Mouse (Mus musculus) embryo, embryonic 11.5 days (tissue): ENCODE data around the gene Tgfbr3.

ENCODE experiments used
- DNase-seq: peaks from one replicate; pipeline ENCODE4 v3.0.0-alpha.2; 2012; ENCODE audit warnings: low read depth, low spot score

Gene Tgfbr3

DNA sequence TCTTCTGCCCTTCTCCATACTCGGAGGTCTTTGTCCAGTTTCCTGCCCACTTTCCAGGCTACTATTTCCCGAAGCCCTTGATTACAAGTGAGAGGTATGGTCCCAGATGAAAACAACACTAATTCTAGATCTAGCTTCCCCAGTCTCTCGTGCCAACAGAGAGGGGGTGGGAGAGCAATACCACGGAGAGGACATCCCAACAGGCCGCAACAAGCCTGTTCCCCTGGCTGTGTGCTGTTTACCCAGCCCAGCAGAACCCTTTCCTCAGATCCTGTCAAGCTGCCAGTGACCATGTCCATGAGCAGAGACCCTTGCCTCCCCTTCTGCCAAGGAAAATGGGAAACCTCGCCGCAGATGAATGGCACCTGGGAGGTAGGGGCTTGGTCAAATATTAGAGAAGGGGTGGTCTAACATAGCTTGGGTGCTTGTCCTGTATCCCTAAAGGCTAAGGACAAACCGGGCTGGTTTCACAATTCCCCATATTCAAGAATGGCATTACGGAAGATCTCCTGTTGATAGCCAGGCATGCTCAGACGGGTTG lies 77.5 kb downstream of the Tgfbr3 start:
- no peak for DNase-seq

DNA sequence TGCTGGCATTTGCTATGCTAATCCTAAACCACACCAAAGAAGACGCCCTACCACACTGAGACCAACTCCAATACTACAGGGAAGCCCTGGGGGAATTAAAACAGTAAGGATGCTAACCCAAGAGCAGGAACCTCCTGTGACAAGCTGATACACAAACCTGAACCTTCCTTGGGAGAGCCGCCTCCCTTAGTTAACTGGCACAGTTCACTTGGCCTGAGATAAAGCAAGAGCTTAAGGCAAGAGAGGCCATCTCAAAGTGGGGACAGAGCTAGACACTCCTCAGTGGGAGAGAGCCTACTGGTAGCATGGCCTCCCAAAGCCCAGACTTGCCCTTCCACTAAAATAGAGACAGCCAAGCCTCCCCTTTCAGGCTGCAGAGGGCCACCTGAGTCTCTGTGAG lies 79.4 kb downstream of the Tgfbr3 start:
- no peak for DNase-seq

DNA sequence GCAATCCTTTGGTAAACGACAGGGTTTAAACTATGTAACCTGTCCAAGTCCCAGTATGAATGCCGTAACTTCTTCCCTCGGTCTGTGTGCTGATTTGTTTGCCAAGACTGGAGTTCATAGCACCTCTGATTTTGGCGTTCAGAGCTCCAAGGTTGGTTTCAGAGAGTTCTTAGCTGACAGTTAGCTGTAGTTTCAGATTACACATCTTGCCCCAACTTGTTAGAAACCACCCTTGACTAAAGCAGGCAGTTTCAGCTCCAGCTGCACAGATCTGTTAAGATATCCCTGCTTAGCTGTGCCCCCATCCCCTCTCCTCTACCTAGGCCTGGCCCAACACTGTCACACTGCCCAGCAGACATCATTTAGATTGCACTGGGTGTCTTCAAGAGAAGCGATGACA lies 81.5 kb downstream of the Tgfbr3 start:
- no peak for DNase-seq

DNA sequence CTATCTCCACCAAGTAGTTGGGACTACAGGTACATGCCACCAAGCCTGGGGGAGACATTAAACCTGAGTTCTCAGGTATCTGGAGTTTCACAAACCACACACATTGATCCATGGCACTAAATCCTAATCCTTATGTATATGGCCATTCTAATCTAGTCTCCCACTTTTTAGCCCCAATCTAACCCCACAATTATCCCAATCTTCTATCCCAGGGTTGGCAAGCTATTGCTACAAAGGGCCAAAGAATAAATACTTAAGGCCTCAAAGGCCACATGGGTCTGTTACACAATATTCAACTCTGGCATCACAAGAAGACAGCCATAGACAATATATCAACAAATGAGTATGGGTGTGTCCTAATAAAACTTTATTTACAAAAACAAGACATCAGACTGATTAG lies 85.1 kb downstream of the Tgfbr3 start:
- DNase-seq: no peak

DNA sequence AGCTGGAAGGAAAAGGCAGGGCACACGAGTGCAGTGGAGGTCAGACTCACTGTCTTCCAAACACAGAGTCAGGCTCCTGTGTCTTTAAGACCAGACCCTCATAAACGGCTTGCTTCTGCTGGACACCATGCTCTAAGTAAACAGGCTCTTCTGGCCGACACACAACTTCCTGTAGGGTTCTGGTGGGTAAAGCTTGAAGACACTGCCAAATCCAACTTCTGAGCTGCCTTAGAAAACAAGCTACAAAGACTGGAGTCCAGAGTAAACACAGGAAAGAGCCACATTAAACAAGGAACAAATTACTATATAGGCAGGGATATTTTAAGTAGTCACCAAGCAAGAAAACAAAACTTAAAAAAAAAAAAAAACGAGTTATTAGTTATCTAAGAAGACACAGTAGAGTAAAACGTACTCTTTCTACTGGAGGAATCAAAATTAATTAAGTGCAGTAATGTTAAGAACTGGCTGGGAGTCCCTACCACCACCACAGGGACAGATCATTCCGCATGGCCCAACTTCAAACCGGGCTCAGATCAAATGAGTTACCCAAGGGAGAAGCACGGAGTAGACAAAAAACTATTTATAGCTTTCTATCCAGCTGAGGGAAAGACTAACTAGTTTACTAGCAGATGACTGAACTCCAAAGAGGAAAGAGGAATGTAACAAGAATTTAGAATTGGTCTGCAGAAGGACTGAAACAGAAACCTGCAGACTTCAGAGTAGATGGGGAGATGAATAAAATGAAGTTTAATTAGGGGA lies 86.4 kb downstream of the Tgfbr3 start:
- no peak for DNase-seq

GRCm38 (mm10) chr5:107201509-107202182 lies 87.8 kb downstream of the Tgfbr3 start:
- DNase-seq: no peak

DNA sequence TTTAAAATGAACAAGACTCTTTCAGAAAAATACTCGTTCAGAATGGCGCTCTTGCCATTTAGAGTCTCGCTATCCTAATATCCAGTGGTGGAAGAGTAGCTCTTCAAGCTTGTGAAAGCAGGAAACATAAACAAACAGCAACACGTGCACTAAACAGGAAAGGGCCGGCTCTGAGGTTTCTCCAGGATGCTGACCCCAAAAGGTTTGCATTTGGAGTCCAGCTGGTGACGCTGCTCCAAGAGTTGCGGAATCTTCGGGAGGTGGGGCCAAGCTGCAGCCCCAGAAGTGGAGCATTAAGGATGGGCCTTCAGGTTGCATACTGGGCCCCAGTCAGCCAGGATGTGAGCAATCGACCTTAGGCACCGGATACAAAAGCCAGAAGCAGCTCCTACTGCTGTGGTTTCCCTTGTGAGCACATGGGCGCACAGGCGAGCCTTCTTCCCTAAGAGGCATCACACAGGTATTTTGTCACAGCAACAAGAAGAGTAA lies 88.5 kb downstream of the Tgfbr3 start:
- DNase-seq: no peak

DNA sequence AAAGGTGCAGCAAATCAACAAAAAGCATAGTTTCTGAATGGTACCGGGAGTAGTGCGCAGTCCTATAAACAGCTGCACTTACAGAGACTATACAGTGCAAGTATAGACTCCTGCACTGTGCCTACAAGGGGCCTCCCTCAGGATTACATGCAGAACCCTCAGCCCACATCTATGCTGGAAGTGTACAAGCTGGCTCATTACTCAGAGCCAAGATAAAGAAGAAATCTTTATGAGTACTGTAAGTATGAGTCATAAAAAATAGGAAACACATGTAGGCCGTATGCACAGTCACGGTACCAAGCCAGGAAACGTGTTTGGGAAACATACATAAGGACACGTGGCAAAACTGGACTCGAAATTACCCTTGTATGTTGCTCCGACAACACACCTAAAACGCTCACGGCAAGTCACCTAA lies 89.2 kb downstream of the Tgfbr3 start:
- DNase-seq: no peak

DNA sequence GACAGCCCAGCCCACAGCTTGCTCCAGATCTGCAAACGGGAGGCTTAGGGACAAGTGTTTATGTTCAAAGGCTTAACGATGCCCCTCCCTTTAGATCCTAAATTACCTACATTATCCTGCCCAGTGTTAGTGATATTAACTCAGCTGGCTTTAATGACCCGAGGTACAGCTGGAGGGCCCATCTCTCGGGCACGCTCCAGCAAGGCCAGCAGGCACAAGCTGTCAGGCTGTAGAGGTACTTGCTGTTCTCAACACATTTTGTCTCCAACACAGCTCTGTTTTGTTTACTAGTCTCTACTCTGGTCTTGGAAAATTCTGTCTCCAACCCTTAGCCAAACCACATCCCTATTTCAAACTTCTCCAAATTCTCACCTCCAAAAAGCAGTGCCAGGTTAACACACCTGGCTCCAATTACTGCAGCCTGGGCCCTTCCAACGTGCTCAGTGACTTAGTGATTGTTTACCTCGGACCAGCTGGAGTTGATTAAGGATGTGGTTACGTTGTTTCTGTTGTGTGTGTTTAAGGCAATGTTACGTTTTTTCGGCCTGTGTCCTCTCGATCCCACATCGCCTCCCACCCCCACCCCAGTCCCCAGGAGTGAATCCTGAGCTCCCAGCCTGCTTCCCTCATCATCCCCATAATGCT lies 93.6 kb downstream of the Tgfbr3 start:
- peak; percentile 46 for DNase-seq

DNA sequence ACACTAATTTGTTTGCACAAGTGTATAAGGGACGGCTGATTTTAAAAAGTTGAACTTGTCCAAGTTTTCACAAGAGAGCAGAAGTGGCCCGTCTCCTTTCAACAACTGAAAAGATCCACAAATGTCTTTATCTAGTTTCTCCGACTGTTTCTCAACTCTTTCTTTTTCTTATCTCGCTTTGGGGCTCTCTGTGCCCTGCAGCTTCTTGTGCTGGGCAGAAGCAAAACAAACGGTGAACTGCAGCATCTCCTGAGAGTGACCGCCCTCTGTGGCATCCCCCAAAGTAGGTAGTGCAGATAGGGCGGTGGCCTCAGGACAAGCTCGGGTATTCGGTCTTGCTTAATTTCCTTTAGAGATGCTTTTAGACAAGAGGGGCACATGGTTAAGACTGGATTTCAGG lies 96.3 kb downstream of the Tgfbr3 start:
- DNase-seq: no peak

GRCm38 (mm10) chr5:107192372-107192771 lies 97.1 kb downstream of the Tgfbr3 start:
- DNase-seq: no peak

DNA sequence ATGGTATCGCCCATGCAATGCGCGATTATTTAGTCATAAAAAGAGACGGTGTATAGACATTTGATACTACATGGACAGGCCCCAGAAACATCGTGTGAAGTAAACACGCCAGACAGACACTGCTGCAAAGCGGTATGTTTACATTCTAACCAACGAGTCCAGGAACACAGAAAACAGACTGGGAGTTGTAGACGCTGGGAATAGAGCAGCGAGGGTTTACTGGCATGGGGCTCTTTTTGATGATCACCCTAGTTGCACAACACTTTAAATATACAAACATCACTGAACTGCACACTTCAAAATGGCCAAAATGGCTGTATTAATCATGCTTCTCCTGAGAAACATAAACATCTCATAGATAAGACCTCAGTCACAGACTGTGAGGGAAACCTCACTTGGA lies 100.9 kb downstream of the Tgfbr3 start:
- DNase-seq: no peak

DNA sequence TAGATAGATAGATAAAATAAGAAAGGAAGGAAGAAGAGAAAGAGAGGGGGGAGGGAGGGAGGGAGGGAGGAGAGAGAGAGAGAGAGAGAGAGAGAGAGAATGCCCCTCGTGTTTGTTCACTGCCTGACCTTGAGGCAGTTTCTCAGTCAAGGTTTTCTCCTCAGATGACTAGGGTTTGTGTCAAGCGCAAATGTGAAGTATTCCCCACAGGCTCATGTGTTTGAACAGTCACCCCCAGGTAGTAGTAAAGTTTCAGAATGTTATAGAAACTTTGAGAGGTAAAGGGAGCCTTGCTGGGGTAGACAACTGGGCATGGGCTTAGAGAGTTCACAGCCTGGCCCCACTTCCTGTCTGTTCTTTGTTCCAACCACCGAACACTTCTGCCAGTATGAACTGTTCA lies 103.2 kb downstream of the Tgfbr3 start:
- no peak for DNase-seq

- DNase-seq: no peak
Measured at GRCm38 (mm10) chr5:107184158-107184883, 105.1 kb downstream of the Tgfbr3 start.

- DNase-seq: no peak
Measured at GRCm38 (mm10) chr5:107183537-107183936, 105.9 kb downstream of the Tgfbr3 start.

DNA sequence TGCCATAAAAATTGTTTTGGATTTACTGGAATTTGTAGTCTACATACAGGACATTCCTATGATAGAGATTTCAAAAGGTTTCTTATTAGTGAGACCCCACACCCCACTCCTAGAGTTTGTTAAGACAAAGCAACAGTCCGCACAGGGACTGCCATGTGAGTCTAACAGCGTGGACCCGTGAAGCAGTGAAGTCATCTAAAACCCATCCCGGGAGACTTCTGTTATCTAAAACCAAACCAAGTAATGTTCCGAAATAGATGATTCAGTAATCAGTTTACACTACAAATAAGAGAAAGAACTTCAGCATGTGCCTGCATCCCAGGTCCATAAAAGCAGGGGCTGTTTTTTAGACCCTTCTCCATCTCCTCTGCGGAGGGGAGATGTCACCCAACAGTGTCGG lies 106.7 kb downstream of the Tgfbr3 start:
- no peak for DNase-seq

DNA sequence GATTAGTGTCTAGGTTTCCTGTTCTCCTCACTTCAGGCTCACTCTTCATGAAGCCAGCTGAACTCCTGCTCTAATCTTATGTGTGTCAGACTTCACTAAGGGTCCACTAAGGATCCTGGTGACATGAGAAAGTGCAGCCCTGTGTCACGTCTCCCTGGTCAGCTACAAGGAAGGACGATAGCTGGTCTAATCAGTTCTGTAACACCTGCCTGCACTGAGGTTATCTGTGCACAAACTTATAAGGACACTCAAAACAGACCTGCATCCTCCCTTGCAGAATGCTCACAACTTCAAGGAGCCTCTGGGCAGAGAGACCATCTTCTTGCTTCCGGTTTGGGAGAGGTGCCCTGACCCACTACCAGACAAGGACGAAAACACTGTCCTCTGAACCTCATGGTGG lies 107.6 kb downstream of the Tgfbr3 start:
- no peak for DNase-seq

DNA sequence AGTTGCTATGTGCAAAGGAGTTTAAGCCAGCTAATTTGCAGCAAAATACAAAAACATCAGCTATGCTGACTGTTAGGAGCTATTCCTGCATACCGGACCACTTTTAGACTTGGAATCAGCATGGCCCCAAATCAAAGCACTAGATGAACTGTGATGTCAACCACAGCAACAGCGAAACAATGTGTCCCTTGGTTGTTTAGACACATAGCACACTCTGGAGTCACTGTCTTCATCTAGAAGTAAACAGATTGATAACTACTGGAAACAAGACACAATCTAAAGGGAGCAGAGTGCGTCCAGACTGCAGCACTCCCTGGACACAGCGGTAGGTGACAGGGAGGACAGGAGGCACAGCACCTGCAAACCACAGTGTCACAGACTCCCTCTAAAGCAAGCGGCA lies 110.2 kb downstream of the Tgfbr3 start:
- no peak for DNase-seq

GRCm38 (mm10) chr5:107177791-107178190 lies 111.6 kb downstream of the Tgfbr3 start:
- DNase-seq: no peak

GRCm38 (mm10) chr5:107177248-107177647 lies 112.2 kb downstream of the Tgfbr3 start:
- no peak for DNase-seq

DNA sequence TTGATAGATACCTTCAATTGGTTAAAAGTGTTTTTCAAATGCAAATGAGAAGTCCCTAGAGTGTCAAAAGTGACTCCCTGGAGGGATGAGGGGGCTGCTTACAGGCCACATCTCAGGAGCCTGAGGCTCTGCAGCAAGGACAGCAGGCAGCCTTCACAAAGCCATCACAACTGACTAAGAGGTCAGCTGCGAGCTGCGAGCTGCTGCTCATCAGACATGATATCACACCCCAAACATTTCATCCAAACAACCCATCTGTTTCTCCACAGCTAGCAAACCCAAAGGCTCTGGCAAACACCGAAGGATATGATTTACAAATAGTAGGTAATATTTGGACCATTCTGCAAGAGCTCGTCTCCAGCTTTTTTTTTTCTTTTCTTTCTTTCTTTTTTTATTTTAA lies 112.6 kb downstream of the Tgfbr3 start:
- no peak for DNase-seq

- no peak for DNase-seq
Measured at GRCm38 (mm10) chr5:107176196-107176595, 113.2 kb downstream of the Tgfbr3 start.
